Mouse (Mus musculus) heart, embryonic 13.5 days (tissue): ENCODE data around the gene Alg5. TPM values are rescaled to one million over a fixed set of nuclear protein-coding genes. Genes with fewer than 3 reads are reported as not detected.

ENCODE experiments used
- ATAC-seq: fragments of 200-750 bp; cut with Nextera tagmentation; 2 replicates; pipeline ENCODE4 v1.8.0; 2017; ENCODE audit warnings: moderate TSS enrichment; ENCODE audit not compliant: insufficient number of reproducible peaks, low FRiP score, low TSS enrichment; ENCODE audit errors: extremely low read depth
- H3K27ac ChIP-seq: fragments of 300-500 bp; sonication (generic); replicated peaks from 2 replicates; pipeline ENCODE4 v1.5.1; 2015; ENCODE audit warnings: moderate library complexity, mild to moderate bottlenecking, inconsistent platforms
- H3K27me3 ChIP-seq: fragments of 300-500 bp; sonication (generic); replicated peaks from 2 replicates; pipeline ENCODE4 v1.6.1; 2015; ENCODE audit warnings: mild to moderate bottlenecking, inconsistent platforms
- H3K36me3 ChIP-seq: fragments of 300-500 bp; sonication (generic); 2 replicates; pipeline ENCODE4 v1.6.1; 2015; ENCODE audit warnings: mild to moderate bottlenecking, inconsistent platforms
- H3K4me1 ChIP-seq: fragments of 300-500 bp; sonication (generic); 2 replicates; pipeline ENCODE4 v1.6.1; 2015; ENCODE audit warnings: inconsistent platforms
- H3K4me2 ChIP-seq: fragments of 300-500 bp; sonication (generic); 2 replicates; pipeline ENCODE4 v1.6.1; 2015; ENCODE audit warnings: inconsistent platforms, mild to moderate bottlenecking, moderate library complexity
- H3K4me3 ChIP-seq: fragments of 300-500 bp; sonication (generic); 2 replicates; pipeline ENCODE4 v1.5.1; 2015; ENCODE audit warnings: moderate library complexity, mild to moderate bottlenecking, inconsistent platforms
- H3K9ac ChIP-seq: fragments of 300-500 bp; sonication (generic); 2 replicates; pipeline ENCODE4 v1.6.1; 2015; ENCODE audit warnings: inconsistent platforms, mild to moderate bottlenecking, moderate library complexity
- H3K9me3 ChIP-seq: fragments of 300-500 bp; sonication (generic); 2 replicates; pipeline ENCODE4 v1.6.1; 2016; ENCODE audit warnings: inconsistent platforms
- WGBS: fragments of 180-500 bp; shearing (Covaris S2); methylation state at CpG from one replicate; pipeline ENCODE4 v1.1.7; 2015; ENCODE audit warnings: mixed read lengths; 5-methylcytosine and 5-hydroxymethylcytosine counted together
- polyA plus RNA-seq: library from polyadenylated mRNA; unstranded; fragments of >200 nt; fragmentation: Nextera tagmentation; extraction: Ambion mirVana; gene quantifications from 2 replicates; pipeline ENCODE4 v1.2.1, GENCODE M21; 2015

The Alg5 gene
- polyA plus RNA-seq, 1 experiment from 2014 or later: 33.7 TPM

- H3K27me3 ChIP-seq: no peaks in the 10 kb centered on the region
- H3K4me3 ChIP-seq: no peak overlapping the region
- no peak overlapping the region for H3K27ac ChIP-seq
- H3K9me3 ChIP-seq: no peaks in the 10 kb centered on the region
- no peak for ATAC-seq
- peaks cover 7% of the 10 kb centered on the region; the same call in 1 of the 2 replicates for H3K4me1 ChIP-seq
- H3K4me2 ChIP-seq: no peak overlapping the region
- peaks cover 91% of the 10 kb centered on the region for H3K36me3 ChIP-seq
- H3K9ac ChIP-seq: no peak overlapping the region
- WGBS: 66% methylated on average over 3 of the region's 3 CpGs
Measured at GRCm38 (mm10) chr3:54718947-54719346, 16.4 kb upstream of the Alg5 start.

GRCm38 (mm10) chr3:54723741-54724500 is 11.4 kb upstream of the Alg5 start:
- no peak overlapping the region for H3K4me2 ChIP-seq
- 86% methylated on average over 10 of the region's 10 CpGs for WGBS

GRCm38 (mm10) chr3:54725344-54725743 is 10.0 kb upstream of the Alg5 start:
- 78% methylated on average over 2 of the region's 2 CpGs for WGBS
- no peaks in the 10 kb centered on the region for H3K9me3 ChIP-seq
- ATAC-seq: no peak
- H3K4me1 ChIP-seq: peaks cover 7% of the 10 kb centered on the region; the same call in 1 of the 2 replicates
- H3K4me3 ChIP-seq: no peak overlapping the region
- H3K27ac ChIP-seq: no peak overlapping the region
- no peak overlapping the region for H3K4me2 ChIP-seq
- H3K9ac ChIP-seq: no peak overlapping the region
- no peaks in the 10 kb centered on the region for H3K27me3 ChIP-seq
- H3K36me3 ChIP-seq: peaks cover 90% of the 10 kb centered on the region

More at GRCm38 (mm10) chr3:54723741-54724500, 11.4 kb upstream of the Alg5 start:
- H3K4me3 ChIP-seq: no peak overlapping the region
- peaks cover 85% of the 10 kb centered on the region for H3K36me3 ChIP-seq
- no peak for ATAC-seq
- no peaks in the 10 kb centered on the region for H3K9me3 ChIP-seq
- H3K27ac ChIP-seq: no peak overlapping the region
- no peak overlapping the region for H3K9ac ChIP-seq
- no peaks in the 10 kb centered on the region for H3K27me3 ChIP-seq
- H3K4me1 ChIP-seq: peaks cover 7% of the 10 kb centered on the region; the same call in 1 of the 2 replicates

GRCm38 (mm10) chr3:54727588-54727987 is 7.8 kb upstream of the Alg5 start:
- Histone ChIP-seq H3K9ac (no peak overlapping the region), H3K9me3 (no peaks in the 10 kb centered on the region), H3K36me3 (peaks cover 89% of the 10 kb centered on the region), H3K27ac (no peak overlapping the region), H3K27me3 (no peaks in the 10 kb centered on the region), H3K4me3 (no peak overlapping the region), H3K4me1 (peaks cover 5% of the 10 kb centered on the region), H3K4me2 (no peak overlapping the region)
- no peak for ATAC-seq
- 83% methylated on average over 2 of the region's 2 CpGs for WGBS

GRCm38 (mm10) chr3:54728100-54728499 is 7.2 kb upstream of the Alg5 start:
- Histone ChIP-seq H3K4me2 (no peak overlapping the region), H3K27me3 (no peaks in the 10 kb centered on the region), H3K4me1 (peaks cover 7% of the 10 kb centered on the region), H3K9ac (no peak overlapping the region), H3K4me3 (no peak overlapping the region), H3K9me3 (no peaks in the 10 kb centered on the region), H3K27ac (no peak overlapping the region), H3K36me3 (peaks cover 89% of the 10 kb centered on the region)
- WGBS: 92% methylated on average over 6 of the region's 6 CpGs
- no peak for ATAC-seq

- Histone ChIP-seq H3K36me3 (peaks cover 67% of the 10 kb centered on the region), H3K4me1 (peaks cover 25% of the 10 kb centered on the region), H3K27ac (no peak overlapping the region), H3K27me3 (no peaks in the 10 kb centered on the region), H3K9me3 (no peaks in the 10 kb centered on the region), H3K4me3 (no peak overlapping the region), H3K9ac (no peak overlapping the region; the same call in 1 of the 2 replicates), H3K4me2 (no peak overlapping the region)
- WGBS: 82% methylated on average over 8 of the region's 8 CpGs
- no peak for ATAC-seq
Measured at GRCm38 (mm10) chr3:54731626-54732150, 3.7 kb upstream of the Alg5 start.

- ATAC-seq: no peak
- Histone ChIP-seq H3K4me2 (no peak overlapping the region), H3K27ac (no peak overlapping the region), H3K36me3 (peaks cover 61% of the 10 kb centered on the region), H3K9ac (peak overlapping the region; percentile 34; the same call in 1 of the 2 replicates), H3K27me3 (no peaks in the 10 kb centered on the region), H3K4me1 (peaks cover 25% of the 10 kb centered on the region), H3K4me3 (no peak overlapping the region), H3K9me3 (no peaks in the 10 kb centered on the region)
- WGBS: 60% methylated on average over 4 of the region's 4 CpGs
Measured at GRCm38 (mm10) chr3:54732371-54732770, 3.0 kb upstream of the Alg5 start.

- peak; percentile 78 for ATAC-seq
- under 1% methylated on average over 84 of the region's 84 CpGs for WGBS
- H3K36me3 ChIP-seq: peaks cover 52% of the 10 kb centered on the region
Measured at GRCm38 (mm10) chr3:54734411-54735246, 710 bp upstream of the Alg5 start.

GRCm38 (mm10) chr3:54736101-54736927 is 975 bp downstream of the Alg5 start:
- Histone ChIP-seq H3K27ac (peak overlapping the region; percentile 100), H3K9ac (peak overlapping the region; percentile 99), H3K4me1 (peaks cover 25% of the 10 kb centered on the region), H3K9me3 (no peaks in the 10 kb centered on the region), H3K4me2 (peak overlapping the region; percentile 88), H3K4me3 (peak overlapping the region; percentile 94), H3K27me3 (no peaks in the 10 kb centered on the region), H3K36me3 (peaks cover 52% of the 10 kb centered on the region)
- WGBS: 54% methylated on average over 18 of the region's 18 CpGs
- no peak for ATAC-seq

More at GRCm38 (mm10) chr3:54734411-54735246, 710 bp upstream of the Alg5 start:
- H3K9ac ChIP-seq: peak overlapping the region; percentile 99
- H3K4me3 ChIP-seq: peak overlapping the region; percentile 94
- peak overlapping the region; percentile 100 for H3K27ac ChIP-seq
- H3K27me3 ChIP-seq: no peaks in the 10 kb centered on the region
- H3K4me2 ChIP-seq: peak overlapping the region; percentile 88
- no peaks in the 10 kb centered on the region for H3K9me3 ChIP-seq
- peaks cover 25% of the 10 kb centered on the region for H3K4me1 ChIP-seq

GRCm38 (mm10) chr3:54737317-54737716 is 2.0 kb downstream of the Alg5 start:
- Histone ChIP-seq H3K27me3 (no peaks in the 10 kb centered on the region), H3K9me3 (no peaks in the 10 kb centered on the region), H3K27ac (no peak overlapping the region), H3K4me1 (peaks cover 25% of the 10 kb centered on the region), H3K9ac (no peak overlapping the region), H3K4me3 (no peak overlapping the region), H3K36me3 (peaks cover 53% of the 10 kb centered on the region), H3K4me2 (no peak overlapping the region)
- no peak for ATAC-seq
- WGBS: 92% methylated on average over 8 of the region's 8 CpGs
